Mouse (Mus musculus): ENCODE measurements around the gene Apbb1ip. TPM values are rescaled to one million over a fixed set of nuclear protein-coding genes. Genes with fewer than 3 reads are reported as not detected.

The Apbb1ip gene
- polyA plus RNA-seq, 1 experiment from 2014 or later = 1.4 TPM

DNA sequence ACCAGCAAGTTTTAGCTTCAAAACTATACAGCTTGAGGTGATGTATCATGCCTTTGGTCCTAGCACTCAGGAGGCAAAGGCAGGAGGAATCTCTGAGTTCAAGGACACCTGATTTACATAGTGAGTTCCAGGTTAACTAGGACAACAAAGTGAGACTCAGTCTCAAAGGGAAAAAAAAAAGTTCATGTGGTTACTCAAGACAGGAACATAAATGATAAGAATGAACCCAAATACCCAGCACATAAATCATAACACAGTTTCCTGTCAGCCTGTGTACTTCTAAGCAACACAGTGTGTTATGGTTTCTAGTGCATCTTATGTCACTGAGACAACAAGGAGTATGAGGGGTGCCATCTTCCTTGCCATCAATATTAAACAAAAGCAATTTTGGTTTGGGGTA is 22.6 kb downstream of the Apbb1ip start:
- Histone ChIP-seq H3K4me3 (no peak overlapping the region), H3K27me3 (no peaks in the 10 kb centered on the region), H3K36me3 (no peaks in the 10 kb centered on the region), H3K4me1 (no peaks in the 10 kb centered on the region), H3K27ac (no peak overlapping the region), H3K9ac (no peak overlapping the region), H3K4me2 (replicated peaks) (no peak overlapping the region), H3K9me3 (peaks cover 3% of the 10 kb centered on the region; the same call in 1 of the 2 replicates)
- ATAC-seq (ENCODE audit: insufficient number of reproducible peaks, insufficient read depth, low FRiP score, low TSS enrichment) = no peak

DNA sequence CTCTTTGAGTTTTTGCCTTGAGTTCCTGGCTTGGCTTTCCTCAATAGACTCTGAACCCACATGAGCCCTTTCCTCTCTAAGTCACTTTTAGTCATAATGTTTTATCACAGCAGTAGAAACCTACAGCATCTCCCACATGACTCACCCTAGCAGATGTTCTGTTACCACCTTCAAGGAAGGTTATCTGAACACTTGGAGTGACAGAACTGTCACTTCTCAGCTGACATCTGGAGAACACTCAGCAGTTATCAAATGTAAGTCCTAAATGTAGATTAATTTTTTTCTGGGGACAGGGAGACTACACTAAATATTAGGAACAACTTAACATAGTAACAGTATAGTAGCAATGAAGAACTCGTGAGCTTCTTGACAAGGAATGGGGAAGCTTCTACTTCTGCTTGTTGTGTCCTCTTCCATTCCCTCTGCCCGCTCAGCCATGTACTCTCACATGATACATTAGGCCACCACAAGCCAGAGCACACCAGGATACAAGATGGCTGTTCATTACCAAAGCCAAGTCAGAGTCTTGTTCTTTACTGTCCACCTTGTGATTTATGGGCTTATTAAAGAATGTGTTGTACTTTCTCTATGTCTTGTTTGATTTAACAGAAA is 25.6 kb downstream of the Apbb1ip start:
- WGBS = 84% methylated on average over 2 of the region's 2 CpGs

DNA sequence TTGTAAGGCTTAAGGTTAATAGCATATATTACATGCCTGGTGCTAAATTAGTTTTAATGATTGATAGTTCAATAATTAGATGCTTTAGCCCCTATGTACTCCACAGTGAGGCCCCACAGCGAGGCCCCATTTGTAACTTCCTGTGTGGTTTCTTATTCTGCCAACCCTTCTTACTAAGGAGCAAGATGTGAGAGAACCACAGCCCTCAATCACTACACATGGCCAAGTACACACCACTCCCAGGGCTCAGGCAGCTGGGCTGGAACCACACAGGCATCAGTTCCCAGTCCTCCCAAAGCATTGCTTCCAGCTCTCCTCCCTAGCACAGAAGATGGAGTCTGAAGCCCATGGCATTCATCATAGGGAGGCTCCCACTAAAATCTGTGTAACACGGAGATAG is 31.7 kb downstream of the Apbb1ip start:
- H3K4me3 ChIP-seq = no peak overlapping the region
- H3K4me1 ChIP-seq = no peaks in the 10 kb centered on the region
- no peak for ATAC-seq (ENCODE audit: insufficient number of reproducible peaks, insufficient read depth, low FRiP score, low TSS enrichment)
- no peaks in the 10 kb centered on the region for H3K36me3 ChIP-seq
- WGBS = 71% methylated on average over 2 of the region's 2 CpGs
- H3K9me3 ChIP-seq = no peaks in the 10 kb centered on the region
- H3K27me3 ChIP-seq = no peaks in the 10 kb centered on the region
- H3K9ac ChIP-seq = no peak overlapping the region
- no peak overlapping the region for H3K4me2 ChIP-seq (replicated peaks)
- no peak overlapping the region for H3K27ac ChIP-seq

More for the DNA sequence above, 25.6 kb downstream of the Apbb1ip start:
- Histone ChIP-seq H3K36me3 (no peaks in the 10 kb centered on the region), H3K27me3 (no peaks in the 10 kb centered on the region), H3K4me2 (replicated peaks) (no peak overlapping the region), H3K4me3 (no peak overlapping the region), H3K9me3 (peaks cover 3% of the 10 kb centered on the region; the same call in 1 of the 2 replicates), H3K9ac (no peak overlapping the region), H3K4me1 (no peaks in the 10 kb centered on the region), H3K27ac (no peak overlapping the region)
- ATAC-seq (ENCODE audit: insufficient number of reproducible peaks, insufficient read depth, low FRiP score, low TSS enrichment) = no peak

DNA sequence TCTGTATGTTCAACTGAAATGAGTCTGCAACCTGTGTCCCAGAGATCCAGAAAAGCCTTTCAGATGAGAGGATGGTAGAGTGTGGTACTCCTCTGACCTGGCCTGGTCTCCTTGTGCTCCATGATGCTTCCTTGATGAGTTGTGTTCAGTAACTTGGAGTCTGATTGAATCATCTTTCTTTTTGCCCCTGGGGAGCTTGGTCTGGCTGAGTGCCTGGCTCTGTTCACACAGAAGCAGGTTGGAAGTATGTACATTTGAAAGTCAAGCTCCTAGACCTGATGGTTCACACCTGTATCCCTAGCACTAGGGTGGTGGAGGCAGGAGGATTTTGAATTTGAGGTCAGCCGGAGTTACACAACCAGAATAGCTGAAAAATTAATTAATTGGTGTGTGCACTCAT is 32.7 kb downstream of the Apbb1ip start:
- no peak overlapping the region for H3K27ac ChIP-seq
- ATAC-seq (ENCODE audit: insufficient number of reproducible peaks, insufficient read depth, low FRiP score, low TSS enrichment) = no peak
- WGBS = 86% methylated on average over 1 of the region's 1 CpGs

DNA sequence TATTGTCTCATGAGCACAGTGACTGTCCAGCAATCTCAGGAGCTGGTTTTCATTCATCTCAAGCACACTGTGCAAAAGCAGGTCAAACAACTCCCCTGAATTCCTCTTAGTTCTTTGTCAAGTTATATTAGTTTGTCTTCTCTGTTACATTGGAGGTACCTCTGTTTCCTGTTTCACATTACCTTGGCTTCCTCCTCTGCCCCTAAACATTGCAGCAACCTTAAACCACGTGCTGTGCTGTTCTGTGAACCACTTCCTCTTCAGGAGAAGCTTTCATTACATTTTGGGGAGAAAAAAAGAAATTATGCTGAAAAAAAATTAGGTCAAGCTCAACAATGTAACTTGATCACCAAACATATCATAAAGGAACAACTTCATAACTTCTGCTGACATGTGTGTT is 33.4 kb downstream of the Apbb1ip start:
- ATAC-seq (ENCODE audit: insufficient number of reproducible peaks, insufficient read depth, low FRiP score, low TSS enrichment) = no peak
- Histone ChIP-seq H3K36me3 (no peaks in the 10 kb centered on the region), H3K4me3 (no peak overlapping the region), H3K4me1 (no peaks in the 10 kb centered on the region), H3K27ac (no peak overlapping the region), H3K27me3 (no peaks in the 10 kb centered on the region), H3K9me3 (no peaks in the 10 kb centered on the region), H3K4me2 (replicated peaks) (no peak overlapping the region), H3K9ac (no peak overlapping the region)
- WGBS = 27% methylated on average over 1 of the region's 1 CpGs

More for the DNA sequence above, 32.7 kb downstream of the Apbb1ip start:
- Histone ChIP-seq H3K27me3 (no peaks in the 10 kb centered on the region), H3K4me2 (replicated peaks) (no peak overlapping the region), H3K4me1 (no peaks in the 10 kb centered on the region), H3K9me3 (no peaks in the 10 kb centered on the region), H3K9ac (no peak overlapping the region), H3K4me3 (no peak overlapping the region), H3K36me3 (no peaks in the 10 kb centered on the region)

DNA sequence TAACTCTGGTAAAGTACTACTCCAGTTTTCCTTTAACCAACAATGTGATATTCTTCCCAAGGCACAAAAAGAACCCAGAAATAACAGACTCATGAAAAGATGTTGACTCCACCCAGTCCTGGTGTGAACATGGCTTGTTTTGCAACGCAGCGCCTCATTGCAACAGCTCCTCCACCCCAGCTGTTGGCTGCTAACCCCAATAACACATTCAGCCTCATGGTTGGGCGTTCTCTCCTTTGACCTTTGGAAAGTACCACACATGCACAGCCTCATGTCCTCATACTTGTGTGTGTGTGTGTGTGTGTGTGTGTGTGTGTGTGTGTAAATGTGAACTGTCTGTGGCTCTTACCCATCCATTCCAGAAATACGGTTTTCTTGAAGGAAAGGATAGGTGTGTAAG is 37.0 kb downstream of the Apbb1ip start:
- no peaks in the 10 kb centered on the region for H3K36me3 ChIP-seq
- H3K27me3 ChIP-seq = no peaks in the 10 kb centered on the region
- H3K9ac ChIP-seq = no peak overlapping the region
- no peak for ATAC-seq (ENCODE audit: insufficient number of reproducible peaks, insufficient read depth, low FRiP score, low TSS enrichment)
- WGBS = 86% methylated on average over 4 of the region's 4 CpGs
- no peak overlapping the region for H3K27ac ChIP-seq
- no peaks in the 10 kb centered on the region for H3K4me1 ChIP-seq
- H3K4me2 ChIP-seq (replicated peaks) = no peak overlapping the region
- H3K9me3 ChIP-seq = no peaks in the 10 kb centered on the region
- H3K4me3 ChIP-seq = no peak overlapping the region

DNA sequence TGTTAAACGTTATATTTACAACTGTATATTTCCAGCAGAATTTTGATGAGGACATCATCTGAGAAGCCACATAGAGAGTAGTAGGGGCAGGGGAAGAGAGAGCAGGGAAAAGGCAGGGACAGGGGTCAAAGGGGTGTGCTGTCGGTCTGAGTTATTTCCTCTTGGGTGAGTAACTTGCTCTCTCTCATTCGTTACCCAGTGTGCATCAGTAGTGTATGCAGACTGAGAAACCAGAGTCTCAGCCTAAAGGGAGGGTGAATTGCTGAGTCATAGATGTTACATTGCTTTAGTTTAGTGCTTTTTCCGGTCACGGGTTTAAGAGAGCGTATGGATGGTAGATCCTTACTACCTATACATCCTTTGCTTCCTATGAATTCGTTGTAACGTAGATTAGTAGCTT is 37.6 kb downstream of the Apbb1ip start:
- ATAC-seq (ENCODE audit: insufficient number of reproducible peaks, insufficient read depth, low FRiP score, low TSS enrichment) = no peak
- no peaks in the 10 kb centered on the region for H3K9me3 ChIP-seq
- H3K27me3 ChIP-seq = no peaks in the 10 kb centered on the region
- no peak overlapping the region for H3K27ac ChIP-seq
- H3K4me1 ChIP-seq = no peaks in the 10 kb centered on the region
- H3K36me3 ChIP-seq = no peaks in the 10 kb centered on the region
- H3K4me3 ChIP-seq = no peak overlapping the region
- H3K4me2 ChIP-seq (replicated peaks) = no peak overlapping the region
- 84% methylated on average over 8 of the region's 8 CpGs for WGBS
- H3K9ac ChIP-seq = no peak overlapping the region

DNA sequence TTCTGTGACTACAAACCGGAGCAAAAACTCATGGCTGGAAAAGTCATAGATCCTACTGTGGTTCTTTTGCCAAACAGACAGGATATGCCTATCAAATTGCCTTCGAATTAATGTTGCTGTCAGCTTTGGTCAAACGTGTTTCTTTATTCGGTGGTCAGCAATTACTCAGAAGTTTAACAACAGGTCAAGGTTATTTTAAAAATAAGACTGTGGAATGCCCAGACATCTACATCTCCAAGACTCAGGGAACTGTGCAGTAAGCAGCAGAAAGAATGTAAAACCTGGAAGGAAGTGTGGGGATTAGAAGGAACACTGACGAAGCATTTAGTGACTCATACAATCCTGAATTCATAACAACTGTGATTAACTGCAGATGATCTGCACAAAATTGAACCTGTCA is 40.0 kb downstream of the Apbb1ip start:
- Histone ChIP-seq H3K4me2 (replicated peaks) (no peak overlapping the region), H3K36me3 (no peaks in the 10 kb centered on the region), H3K9ac (no peak overlapping the region), H3K27ac (no peak overlapping the region), H3K4me1 (no peaks in the 10 kb centered on the region), H3K27me3 (no peaks in the 10 kb centered on the region), H3K9me3 (no peaks in the 10 kb centered on the region), H3K4me3 (no peak overlapping the region)
- no peak for ATAC-seq (ENCODE audit: insufficient number of reproducible peaks, insufficient read depth, low FRiP score, low TSS enrichment)
- WGBS = 63% methylated on average over 5 of the region's 5 CpGs

DNA sequence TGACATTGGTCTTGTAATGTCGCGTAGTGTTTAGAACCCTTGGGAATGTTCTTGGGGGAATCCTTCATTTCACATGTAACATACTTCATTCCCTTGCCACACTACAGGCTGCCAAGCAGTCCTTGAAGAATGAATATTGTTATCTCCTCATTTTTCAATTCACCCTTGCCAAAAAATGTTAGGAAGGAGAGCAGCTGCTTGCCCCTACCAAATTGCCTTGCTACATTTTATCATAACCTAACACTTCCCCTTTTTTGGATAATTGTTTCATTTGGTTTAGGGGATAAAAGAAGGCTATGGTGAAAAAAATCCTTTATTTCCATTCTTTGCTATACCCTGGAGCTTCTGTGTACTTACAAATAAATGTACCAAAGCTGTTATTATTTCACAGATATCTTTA is 41.8 kb downstream of the Apbb1ip start:
- 90% methylated on average over 2 of the region's 2 CpGs for WGBS
- Histone ChIP-seq H3K9me3 (no peaks in the 10 kb centered on the region), H3K9ac (no peak overlapping the region), H3K4me3 (no peak overlapping the region), H3K4me2 (replicated peaks) (no peak overlapping the region), H3K27me3 (no peaks in the 10 kb centered on the region), H3K4me1 (no peaks in the 10 kb centered on the region), H3K36me3 (no peaks in the 10 kb centered on the region), H3K27ac (no peak overlapping the region)
- no peak for ATAC-seq (ENCODE audit: insufficient number of reproducible peaks, insufficient read depth, low FRiP score, low TSS enrichment)

DNA sequence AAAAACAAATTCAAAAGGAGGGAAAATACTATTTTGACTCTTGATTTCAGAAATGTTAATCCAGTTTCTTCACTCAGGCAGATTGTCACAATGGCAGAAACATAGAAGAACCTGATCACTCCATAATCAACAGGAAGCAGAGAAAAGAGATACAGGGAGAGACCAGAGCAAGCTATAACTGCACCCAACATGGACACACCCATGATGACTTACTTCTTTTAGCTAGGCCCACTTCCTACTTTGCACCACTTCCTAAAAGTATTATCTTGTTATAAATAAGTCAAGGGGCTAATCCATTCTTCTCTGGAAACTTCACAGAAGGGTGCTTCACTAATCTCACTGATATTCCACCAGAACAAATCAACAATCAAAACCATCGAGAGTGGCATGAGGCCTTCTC is 42.3 kb downstream of the Apbb1ip start:
- no peaks in the 10 kb centered on the region for H3K27me3 ChIP-seq

DNA sequence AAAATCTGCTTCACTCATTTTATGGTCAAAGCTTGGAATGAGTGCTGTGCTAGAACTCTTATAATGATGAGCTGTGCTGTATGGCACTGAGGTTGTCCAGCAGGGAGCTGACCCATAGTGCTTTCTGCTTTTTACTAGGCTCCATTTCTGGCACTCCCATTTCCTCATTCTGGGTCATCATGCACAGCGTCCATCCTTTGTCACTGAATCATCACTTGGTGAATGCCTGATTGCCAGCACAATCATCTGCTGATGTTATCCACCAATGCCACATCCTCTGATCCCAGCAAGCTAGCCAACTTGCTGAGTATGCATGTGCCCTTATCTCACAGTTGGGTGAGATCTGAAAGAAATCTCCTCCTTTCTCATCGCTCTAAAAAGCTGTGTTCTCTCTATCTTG is 48.4 kb downstream of the Apbb1ip start:
- ATAC-seq (ENCODE audit: insufficient number of reproducible peaks, insufficient read depth, low FRiP score, low TSS enrichment) = no peak

More for the DNA sequence above, 42.3 kb downstream of the Apbb1ip start:
- Histone ChIP-seq H3K9me3 (no peaks in the 10 kb centered on the region), H3K9ac (no peak overlapping the region), H3K27ac (no peak overlapping the region), H3K4me3 (no peak overlapping the region), H3K4me2 (replicated peaks) (no peak overlapping the region), H3K36me3 (no peaks in the 10 kb centered on the region), H3K4me1 (no peaks in the 10 kb centered on the region)
- WGBS = 55% methylated on average over 1 of the region's 1 CpGs
- ATAC-seq (ENCODE audit: insufficient number of reproducible peaks, insufficient read depth, low FRiP score, low TSS enrichment) = no peak

DNA sequence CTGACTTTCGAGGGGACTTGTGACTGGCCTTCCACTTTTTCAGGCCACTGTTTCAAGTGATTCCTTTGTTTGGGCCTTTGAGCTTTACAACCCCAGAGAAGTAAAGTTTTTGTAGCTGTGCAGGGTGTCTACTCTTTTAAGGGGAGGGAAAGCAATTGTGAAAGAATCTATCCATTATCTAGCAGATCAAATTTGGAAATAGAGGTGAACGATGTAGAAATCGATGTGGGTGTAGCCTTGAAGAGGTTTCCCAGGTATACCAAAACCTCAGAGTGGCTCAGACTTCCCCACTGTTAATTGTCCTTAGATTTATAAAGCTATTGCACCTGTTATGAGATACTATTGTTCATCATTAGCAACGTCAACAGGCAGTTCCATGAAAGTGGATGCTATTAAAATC is 71.6 kb downstream of the Apbb1ip start:
- ATAC-seq (ENCODE audit: insufficient number of reproducible peaks, insufficient read depth, low FRiP score, low TSS enrichment) = no peak

More for the DNA sequence above, 48.4 kb downstream of the Apbb1ip start:
- Histone ChIP-seq H3K4me1 (no peaks in the 10 kb centered on the region), H3K9ac (no peak overlapping the region), H3K27ac (no peak overlapping the region), H3K27me3 (no peaks in the 10 kb centered on the region), H3K36me3 (no peaks in the 10 kb centered on the region), H3K9me3 (no peaks in the 10 kb centered on the region), H3K4me2 (replicated peaks) (no peak overlapping the region), H3K4me3 (no peak overlapping the region)
- 75% methylated on average over 2 of the region's 2 CpGs for WGBS

DNA sequence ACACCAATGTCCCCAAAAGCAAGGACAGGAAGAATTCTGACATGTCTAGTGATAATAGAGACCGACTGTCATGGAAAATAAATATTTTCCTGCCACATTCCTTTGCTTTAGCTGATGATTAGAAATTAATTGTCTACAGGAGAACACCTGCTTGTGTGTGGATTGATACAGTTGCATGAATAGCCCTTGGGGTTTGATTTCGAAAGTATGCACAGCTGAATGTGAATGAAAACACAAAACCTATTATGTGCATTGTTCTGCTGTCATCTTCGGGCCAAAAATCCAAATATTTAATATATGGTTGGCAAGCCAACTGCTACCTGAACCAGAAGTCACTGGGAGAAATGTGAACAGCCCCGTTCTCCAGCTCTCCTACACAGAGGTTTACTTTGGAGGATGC is 78.0 kb downstream of the Apbb1ip start:
- 79% methylated on average over 4 of the region's 4 CpGs for WGBS

More for the DNA sequence above, 71.6 kb downstream of the Apbb1ip start:
- Histone ChIP-seq H3K4me2 (replicated peaks) (no peak overlapping the region), H3K9ac (no peak overlapping the region), H3K27ac (no peak overlapping the region), H3K4me1 (no peaks in the 10 kb centered on the region), H3K36me3 (no peaks in the 10 kb centered on the region), H3K4me3 (no peak overlapping the region), H3K27me3 (no peaks in the 10 kb centered on the region), H3K9me3 (no peaks in the 10 kb centered on the region)
- 83% methylated on average over 4 of the region's 4 CpGs for WGBS

More for the DNA sequence above, 78.0 kb downstream of the Apbb1ip start:
- Histone ChIP-seq H3K9me3 (no peaks in the 10 kb centered on the region), H3K36me3 (no peaks in the 10 kb centered on the region), H3K4me1 (no peaks in the 10 kb centered on the region), H3K4me2 (replicated peaks) (no peak overlapping the region), H3K9ac (no peak overlapping the region), H3K27me3 (no peaks in the 10 kb centered on the region), H3K27ac (no peak overlapping the region), H3K4me3 (no peak overlapping the region)
- ATAC-seq (ENCODE audit: insufficient number of reproducible peaks, insufficient read depth, low FRiP score, low TSS enrichment) = no peak
